Mouse (Mus musculus): Measurements from ENCODE around the gene Ugt1a1. TPM values are rescaled to one million over a fixed set of nuclear protein-coding genes. Genes with fewer than 3 reads are reported as not detected.
"Not testable (repeated sequence)": the region's sequence is repeated elsewhere in the genome, so short reads cannot be mapped to it uniquely, and the experiment has no call there.

Ugt1a1 gene
- polyA plus RNA-seq (2015; fragmentation: Nextera tagmentation; extraction: Ambion mirVana), result 80.7 and 84.0 TPM in 2 replicates

DNA sequence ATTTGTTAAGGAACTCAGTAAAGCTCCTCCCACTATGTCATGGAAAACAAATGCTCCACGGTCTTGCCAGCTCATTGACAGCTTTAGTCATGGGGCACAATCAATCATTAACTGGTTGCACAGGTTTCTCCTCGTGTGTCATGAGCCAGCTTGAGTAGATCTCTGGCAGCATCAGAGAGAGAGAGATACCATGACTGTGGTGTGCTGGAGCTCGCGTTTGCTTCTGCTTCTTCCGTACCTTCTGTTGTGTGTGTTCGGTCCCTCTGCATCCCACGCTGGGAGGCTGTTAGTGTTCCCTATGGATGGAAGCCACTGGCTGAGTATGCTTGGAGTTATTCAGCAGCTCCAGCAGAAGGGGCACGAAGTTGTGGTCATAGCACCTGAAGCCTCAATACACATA lies at the start of gene Ugt1a1:
TSS of gene Ugt1a1 (plus strand) at position 148 of the 400 bp plus-strand sequence.
- H3K9ac ChIP-seq (ENCODE audit: low read depth, low read length), result no peak within 1 kb of the TSS
- WGBS, result 60% methylated on average over 8 of the region's 8 CpGs
- H3K4me1 ChIP-seq (replicated peaks; ENCODE audit: control insufficient read depth, insufficient read depth, low read length), result peaks cover 4% of the 10 kb centered on the region; the same call in 1 of the 2 replicates
- no peaks in the 10 kb centered on the region for H3K27me3 ChIP-seq (replicated peaks; ENCODE audit: control insufficient read depth, insufficient read depth, low read length)
- no peak within 1 kb of the TSS for H3K4me3 ChIP-seq (ENCODE audit: low read depth, low read length)
- peak within 1 kb of the TSS; percentile 3; the same call in 1 of the 2 replicates for H3K27ac ChIP-seq (ENCODE audit: low read depth, low read length)
- H3K36me3 ChIP-seq (ENCODE audit: control insufficient read depth, insufficient read depth), result no peaks in the 10 kb centered on the region
- peak; percentile 63 for ATAC-seq
- no peak for TF ChIP-seq CTCF (IDR thresholded peaks at IDR 0.05; ENCODE audit: low read depth)
- H3K9me3 ChIP-seq (ENCODE audit: control insufficient read depth), result peaks cover 43% of the 10 kb centered on the region
- peak within 1 kb of the TSS; percentile 0 for H3K4me2 ChIP-seq (replicated peaks; ENCODE audit: low read depth)

DNA sequence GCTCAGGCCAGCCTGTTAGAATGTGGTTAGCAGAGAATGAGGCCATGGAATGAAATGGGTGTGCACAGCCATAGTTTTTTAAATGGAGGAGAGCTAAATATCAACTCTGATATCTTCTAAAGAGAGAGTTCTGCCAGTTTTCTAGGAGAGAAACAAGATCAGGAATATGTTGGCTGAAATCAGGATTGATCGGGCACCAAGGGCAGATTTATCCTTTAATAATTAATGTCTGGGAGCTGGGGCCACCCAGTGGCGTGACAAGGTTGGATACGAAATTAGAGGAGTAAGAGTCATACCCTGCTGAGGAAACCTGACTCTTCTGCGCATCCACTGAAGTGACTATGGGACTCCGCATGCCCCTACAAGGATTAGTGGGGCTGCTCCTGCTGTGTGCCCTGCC lies 46.0 kb upstream of the Ugt1a1 start, which contains the start of gene Ugt1a5:
TSS of gene Ugt1a5 (plus strand) at position 302 of the 400 bp plus-strand sequence.
- H3K9ac ChIP-seq (ENCODE audit: low read depth, low read length), result no peak within 1 kb of the TSS
- no peak within 1 kb of the TSS for H3K4me2 ChIP-seq (replicated peaks; ENCODE audit: low read depth)
- H3K4me3 ChIP-seq (ENCODE audit: low read depth, low read length), result no peak within 1 kb of the TSS
- 78% methylated on average over 5 of the region's 5 CpGs for WGBS
- no peak within 1 kb of the TSS for H3K27ac ChIP-seq (ENCODE audit: low read depth, low read length)
- H3K9me3 ChIP-seq (ENCODE audit: control insufficient read depth), result no peaks in the 10 kb centered on the region; the same call in 1 of the 2 replicates
- no peaks in the 10 kb centered on the region for H3K27me3 ChIP-seq (replicated peaks; ENCODE audit: control insufficient read depth, insufficient read depth, low read length)
- no peak for ATAC-seq
- H3K36me3 ChIP-seq (ENCODE audit: control insufficient read depth, insufficient read depth), result no peaks in the 10 kb centered on the region
- TF ChIP-seq CTCF (IDR thresholded peaks at IDR 0.05; ENCODE audit: low read depth), result no peak
- no peaks in the 10 kb centered on the region for H3K4me1 ChIP-seq (replicated peaks; ENCODE audit: control insufficient read depth, insufficient read depth, low read length)

DNA sequence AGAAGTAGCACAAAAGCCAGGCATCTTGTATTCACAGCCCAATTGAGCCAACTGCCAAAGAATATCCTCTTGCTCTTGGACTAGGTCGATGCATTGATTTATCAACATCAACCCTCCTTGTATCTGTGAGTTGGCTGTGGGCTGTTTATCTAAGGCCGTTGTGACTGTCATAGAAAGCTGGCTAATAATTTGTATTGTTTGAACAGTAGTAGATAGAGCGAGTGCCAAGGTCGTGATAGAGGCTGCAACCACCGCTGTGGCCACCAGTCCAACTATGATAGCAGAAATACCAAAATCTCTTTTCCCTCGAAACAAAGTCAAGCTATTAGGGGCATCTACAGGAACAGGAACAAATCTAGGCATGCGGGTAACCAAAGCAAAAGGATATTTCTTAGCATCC lies 39.6 kb upstream of the Ugt1a1 start:
- 70% methylated on average over 5 of the region's 7 CpGs for WGBS
- not testable (repeated sequence) for H3K4me1 ChIP-seq (replicated peaks; ENCODE audit: control insufficient read depth, insufficient read depth, low read length)

DNA sequence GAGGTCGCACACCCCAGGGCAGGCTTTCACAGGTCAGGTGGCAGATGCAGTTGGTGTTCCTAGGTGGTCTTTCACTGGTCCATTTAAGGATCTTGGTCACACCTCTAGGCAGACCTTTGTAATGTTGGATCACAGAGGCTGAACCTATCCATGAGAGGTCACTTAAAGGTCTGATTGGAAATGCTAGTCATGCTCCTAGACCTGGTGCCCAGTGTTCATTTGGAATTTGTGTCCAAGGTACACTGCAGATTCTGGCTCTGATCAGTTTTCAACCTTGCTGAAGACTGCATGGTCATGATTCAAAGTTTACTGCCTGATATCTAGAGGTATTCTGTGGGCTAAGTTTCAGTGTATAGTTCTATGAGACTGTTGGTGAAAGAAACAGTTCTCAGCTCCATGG lies 32.1 kb upstream of the Ugt1a1 start:
- WGBS, result 95% methylated on average over 1 of the region's 1 CpGs
- peaks cover 3% of the 10 kb centered on the region; the same call in 1 of the 2 replicates for H3K9me3 ChIP-seq (ENCODE audit: control insufficient read depth)
- H3K4me2 ChIP-seq (replicated peaks; ENCODE audit: low read depth), result no peak overlapping the region
- no peak overlapping the region for H3K27ac ChIP-seq (ENCODE audit: low read depth, low read length)
- no peak overlapping the region for H3K9ac ChIP-seq (ENCODE audit: low read depth, low read length)
- ATAC-seq, result no peak
- no peak overlapping the region for H3K4me3 ChIP-seq (ENCODE audit: low read depth, low read length)
- H3K4me1 ChIP-seq (replicated peaks; ENCODE audit: control insufficient read depth, insufficient read depth, low read length), result no peaks in the 10 kb centered on the region
- no peaks in the 10 kb centered on the region for H3K27me3 ChIP-seq (replicated peaks; ENCODE audit: control insufficient read depth, insufficient read depth, low read length)
- TF ChIP-seq CTCF (IDR thresholded peaks at IDR 0.05; ENCODE audit: low read depth), result no peak
- H3K36me3 ChIP-seq (ENCODE audit: control insufficient read depth, insufficient read depth), result peaks cover 3% of the 10 kb centered on the region; the same call in 1 of the 2 replicates

More for the DNA sequence above, 39.6 kb upstream of the Ugt1a1 start:
- not testable (repeated sequence) for ATAC-seq; H3K4me2 ChIP-seq (replicated peaks; ENCODE audit: low read depth); H3K36me3 ChIP-seq (ENCODE audit: control insufficient read depth, insufficient read depth); H3K9me3 ChIP-seq (ENCODE audit: control insufficient read depth); H3K27ac ChIP-seq (ENCODE audit: low read depth, low read length); H3K9ac ChIP-seq (ENCODE audit: low read depth, low read length); H3K27me3 ChIP-seq (replicated peaks; ENCODE audit: control insufficient read depth, insufficient read depth, low read length); H3K4me3 ChIP-seq (ENCODE audit: low read depth, low read length)

DNA sequence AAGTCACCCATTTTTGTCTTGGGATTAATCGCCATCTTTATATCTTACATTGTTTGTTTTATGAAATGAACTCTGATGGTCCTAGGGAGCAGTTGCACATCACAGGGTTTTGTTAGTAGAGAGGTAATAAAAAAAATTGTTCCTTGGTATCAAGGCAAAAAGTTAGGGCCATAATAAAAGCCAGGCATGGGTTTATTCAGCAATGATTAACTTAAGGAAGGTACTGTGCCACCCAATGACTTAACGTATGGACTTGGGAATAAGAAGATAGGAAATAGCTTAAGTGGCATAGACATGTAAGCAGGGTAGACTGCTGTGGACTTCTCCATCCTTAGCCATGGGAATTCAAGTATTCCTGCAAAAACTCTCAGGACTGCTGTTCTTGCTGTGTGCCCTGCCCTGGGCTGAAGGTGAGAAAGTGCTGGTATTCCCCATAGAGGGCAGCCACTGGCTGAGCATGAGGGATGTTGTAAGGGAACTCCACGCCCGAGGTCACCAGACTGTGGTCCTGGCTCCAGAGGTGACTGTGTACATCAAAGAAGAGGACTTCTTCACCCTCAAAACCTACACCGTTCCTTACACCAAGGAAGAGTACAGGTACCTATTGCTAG lies 25.3 kb upstream of the Ugt1a1 start:
- Histone ChIP-seq H3K27ac (ENCODE audit: low read depth, low read length) (no peak overlapping the region), H3K4me3 (ENCODE audit: low read depth, low read length) (no peak overlapping the region)

DNA sequence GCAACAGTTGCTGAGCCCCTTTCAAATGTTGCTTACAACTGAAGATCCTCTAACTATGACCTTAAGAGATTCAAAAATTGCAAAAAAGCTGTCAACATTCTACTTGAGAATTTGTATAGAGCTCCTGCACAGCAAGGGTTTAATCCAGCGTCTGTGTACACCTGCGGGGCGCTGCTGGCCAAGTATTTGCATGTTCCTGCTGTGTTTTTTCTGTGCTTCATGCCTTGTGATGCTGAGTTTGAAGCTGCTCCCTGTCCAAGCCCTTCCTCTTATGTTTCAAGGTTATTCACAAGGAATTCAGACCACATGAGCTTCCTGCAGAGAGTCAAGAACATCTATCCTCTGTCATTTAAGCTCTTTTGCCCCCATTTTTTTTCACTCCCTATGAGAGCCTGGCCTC lies 19.6 kb upstream of the Ugt1a1 start:
- 72% methylated on average over 3 of the region's 3 CpGs for WGBS
- H3K9me3 ChIP-seq (ENCODE audit: control insufficient read depth), result no peaks in the 10 kb centered on the region
- no peak overlapping the region for H3K4me3 ChIP-seq (ENCODE audit: low read depth, low read length)
- no peaks in the 10 kb centered on the region for H3K4me1 ChIP-seq (replicated peaks; ENCODE audit: control insufficient read depth, insufficient read depth, low read length)
- H3K9ac ChIP-seq (ENCODE audit: low read depth, low read length), result no peak overlapping the region
- H3K27ac ChIP-seq (ENCODE audit: low read depth, low read length), result no peak overlapping the region
- no peak overlapping the region for H3K4me2 ChIP-seq (replicated peaks; ENCODE audit: low read depth)
- ATAC-seq, result no peak
- no peak for TF ChIP-seq CTCF (IDR thresholded peaks at IDR 0.05; ENCODE audit: low read depth)
- H3K27me3 ChIP-seq (replicated peaks; ENCODE audit: control insufficient read depth, insufficient read depth, low read length), result no peaks in the 10 kb centered on the region
- H3K36me3 ChIP-seq (ENCODE audit: control insufficient read depth, insufficient read depth), result no peaks in the 10 kb centered on the region

More for the DNA sequence above, 25.3 kb upstream of the Ugt1a1 start:
- no peaks in the 10 kb centered on the region for H3K9me3 ChIP-seq (ENCODE audit: control insufficient read depth)
- no peaks in the 10 kb centered on the region for H3K4me1 ChIP-seq (replicated peaks; ENCODE audit: control insufficient read depth, insufficient read depth, low read length)
- 68% methylated on average over 5 of the region's 5 CpGs for WGBS
- ATAC-seq, result peak; percentile 53
- H3K4me2 ChIP-seq (replicated peaks; ENCODE audit: low read depth), result no peak overlapping the region
- H3K9ac ChIP-seq (ENCODE audit: low read depth, low read length), result no peak overlapping the region
- no peaks in the 10 kb centered on the region for H3K27me3 ChIP-seq (replicated peaks; ENCODE audit: control insufficient read depth, insufficient read depth, low read length)
- no peak for TF ChIP-seq CTCF (IDR thresholded peaks at IDR 0.05; ENCODE audit: low read depth)
- no peaks in the 10 kb centered on the region for H3K36me3 ChIP-seq (ENCODE audit: control insufficient read depth, insufficient read depth)

Measured in intestine, postnatal 0 days (tissue).